Mouse (Mus musculus): ENCODE data around the gene Eya3.

GRCm38 (mm10) chr4:132741491-132741890, 102.7 kb downstream of the Eya3 start:
- no peak for TF ChIP-seq CTCF (IDR thresholded peaks at IDR 0.05; ENCODE audit: low read depth)
- TF ChIP-seq EP300 (IDR thresholded peaks at IDR 0.05; ENCODE audit: low read depth), result no peak

All from liver, embryonic 14.5 days (tissue).